Mouse (Mus musculus) liver, embryonic 14.5 days (tissue): ENCODE data around the gene Tex33. TPM values are rescaled to one million over a fixed set of nuclear protein-coding genes. Genes with fewer than 3 reads are reported as not detected.

Source experiments
- ATAC-seq: fragments of 200-750 bp; cut with Nextera tagmentation; 2 replicates; pipeline ENCODE4 v1.8.0; 2017; ENCODE audit warnings: moderate number of reproducible peaks, mild to moderate bottlenecking, moderate library complexity; ENCODE audit not compliant: insufficient read depth
- DNase-seq, 3 experiments: peaks; one replicate each; pipeline ENCODE4 v3.0.0-alpha.2; 2012 to 2013; ENCODE audit warnings: low read depth in 3 of 3, low spot score in 3 of 3
- H3K27ac ChIP-seq: fragments of 300-500 bp; sonication (generic); 2 replicates; pipeline ENCODE4 v1.5.1; 2014; ENCODE audit warnings: moderate library complexity, mild to moderate bottlenecking, control low read depth, inconsistent platforms
- H3K27me3 ChIP-seq: fragments of 300-500 bp; sonication (generic); 2 replicates; pipeline ENCODE4 v1.6.1; 2014; ENCODE audit warnings: mild to moderate bottlenecking, low read length, moderate library complexity; ENCODE audit not compliant: control insufficient read depth, insufficient read depth
- H3K36me3 ChIP-seq: fragments of 300-500 bp; sonication (generic); replicated peaks from 2 replicates; pipeline ENCODE4 v1.6.1; 2014; ENCODE audit warnings: low read depth; ENCODE audit not compliant: control insufficient read depth, insufficient read depth
- H3K4me1 ChIP-seq, 2 experiments: fragments of 200-500 bp in 1 of 2; fragments of 300-500 bp in 1 of 2; sonication (generic) in 1 of 2; replicated peaks; 2 replicates each; pipeline ENCODE4 v1.6.1; 2012 to 2014; ENCODE audit warnings: antibody characterized with exemption in 1 of 2, inconsistent platforms in 1 of 2, low read length in 1 of 2; ENCODE audit not compliant: control insufficient read depth in 2 of 2, insufficient read depth in 2 of 2
- H3K4me2 ChIP-seq: fragments of 300-500 bp; sonication (generic); 2 replicates; pipeline ENCODE4 v1.6.1; 2014; ENCODE audit warnings: low read depth, mild to moderate bottlenecking, control low read depth, moderate library complexity
- H3K4me3 ChIP-seq, 2 experiments: fragments of 200-500 bp in 1 of 2; fragments of 300-500 bp in 1 of 2; sonication (generic) in 1 of 2; 2 replicates each; pipeline ENCODE4 v1.5.1; 2012 to 2014; ENCODE audit warnings: low read depth in 2 of 2, low read length in 2 of 2, mild to moderate bottlenecking in 2 of 2, control low read depth in 1 of 2, inconsistent platforms in 1 of 2, moderate library complexity in 1 of 2; ENCODE audit not compliant: insufficient read depth in 1 of 2
- H3K9ac ChIP-seq: fragments of 300-500 bp; sonication (generic); replicated peaks from 2 replicates; pipeline ENCODE4 v1.6.1; 2014; ENCODE audit warnings: mild to moderate bottlenecking, control low read depth, moderate library complexity
- H3K9me3 ChIP-seq: fragments of 300-500 bp; sonication (generic); 2 replicates; pipeline ENCODE4 v1.6.1; 2016; ENCODE audit warnings: low read length, mixed read lengths; ENCODE audit not compliant: control insufficient read depth
- CTCF ChIP-seq: IDR thresholded peaks from 2 replicates; pipeline ENCODE4 v1.5.1; 2016; ENCODE audit warnings: antibody characterized with exemption, low read depth, control low read depth
- EP300 ChIP-seq: IDR thresholded peaks from 2 replicates; pipeline ENCODE4 v1.6.1; 2016; ENCODE audit warnings: antibody characterized with exemption, low read depth
- WGBS: fragments of 180-500 bp; shearing (Covaris S2); extraction: QIAGEN DNeasy Blood & Tissue Kit; methylation state at CpG from one replicate; pipeline ENCODE4 v1.1.7; 2014; ENCODE audit not compliant: insufficient replicate concordance; 5-methylcytosine and 5-hydroxymethylcytosine counted together
- polyA plus RNA-seq, 2 experiments: library from polyadenylated mRNA; depleted of rRNA in 1 of 2; stranded (reverse) in 1 of 2; unstranded in 1 of 2; fragments of >200 nt; fragmentation: Nextera tagmentation in 1 of 2; extraction: Ambion mirVana in 1 of 2; gene quantifications; 2 replicates each; pipeline versions ENCODE4 v1.2.1 to v1.2.3; 2012 to 2014

Gene Tex33
- polyA plus RNA-seq, 2 experiments: 0.08 TPM; not detected in 1

GRCm38 (mm10) chr15:78405517-78406211, 10.0 kb upstream of the Tex33 start, which contains the start of gene Tst:
Gene Tst (minus strand): TSS chr15:78405907.
- Histone ChIP-seq H3K36me3 (peaks cover 4% of the 10 kb centered on the region; the same call in 1 of the 2 replicates), H3K4me2 (peak within 1 kb of the TSS; percentile 92), H3K4me1 (peaks cover 45 to 67% of the 10 kb centered on the region in 2 experiments), H3K27me3 (peaks cover 6% of the 10 kb centered on the region), H3K4me3 (peak within 1 kb of the TSS; percentile 89 to 95), H3K9ac (peak within 1 kb of the TSS; percentile 93), H3K9me3 (no peaks in the 10 kb centered on the region), H3K27ac (peak within 1 kb of the TSS; percentile 98)
- 2% methylated on average over 34 of the region's 34 CpGs for WGBS
- TF ChIP-seq CTCF: no peak
- TF ChIP-seq EP300: no peak
- DNase-seq: peak; percentile 63 to 71 (median 68)
- peak; percentile 62 for ATAC-seq

- Histone ChIP-seq H3K9me3 (no peaks in the 10 kb centered on the region), H3K36me3 (no peaks in the 10 kb centered on the region), H3K27me3 (peaks cover 2% of the 10 kb centered on the region), H3K27ac (peak overlapping the region; percentile 98), H3K9ac (peak overlapping the region; percentile 93), H3K4me2 (peak overlapping the region; percentile 92), H3K4me1 (peaks cover 41 to 63% of the 10 kb centered on the region in 2 experiments), H3K4me3 (peak overlapping the region; percentile 89 to 95)
- TF ChIP-seq EP300 (no peak), CTCF (no peak)
- WGBS: 50% methylated on average over 11 of the region's 11 CpGs
- no peak for ATAC-seq
- no peak for DNase-seq
These were observed 9.4 kb upstream of the Tex33 start for GRCm38 (mm10) chr15:78405098-78405497.

GRCm38 (mm10) chr15:78403896-78404295, 8.2 kb upstream of the Tex33 start:
- TF ChIP-seq CTCF (no peak), EP300 (no peak)
- Histone ChIP-seq H3K4me1 (peaks cover 29 to 51% of the 10 kb centered on the region in 2 experiments), H3K9ac (peak overlapping the region; percentile 93), H3K27ac (peak overlapping the region; percentile 55), H3K36me3 (no peaks in the 10 kb centered on the region), H3K4me2 (peak overlapping the region; percentile 92), H3K9me3 (no peaks in the 10 kb centered on the region), H3K27me3 (no peaks in the 10 kb centered on the region), H3K4me3 (peak overlapping the region; percentile 22 to 37)
- WGBS: 75% methylated on average over 1 of the region's 1 CpGs
- DNase-seq (no peak), ATAC-seq (no peak)

- WGBS: 70% methylated on average over 3 of the region's 3 CpGs
- ATAC-seq: no peak
- H3K9me3 ChIP-seq: no peaks in the 10 kb centered on the region
- peak overlapping the region; percentile 55 for H3K27ac ChIP-seq
- no peak for DNase-seq
- peak overlapping the region; percentile 93 for H3K9ac ChIP-seq
- H3K27me3 ChIP-seq: no peaks in the 10 kb centered on the region
- H3K36me3 ChIP-seq: no peaks in the 10 kb centered on the region
- peak overlapping the region; percentile 22 to 37 for H3K4me3 ChIP-seq
- H3K4me1 ChIP-seq: peaks cover 24 to 45% of the 10 kb centered on the region in 2 experiments
- peak overlapping the region; percentile 92 for H3K4me2 ChIP-seq
- TF ChIP-seq EP300 (no peak), CTCF (no peak)
These were observed 7.6 kb upstream of the Tex33 start for GRCm38 (mm10) chr15:78403301-78403741.

- Histone ChIP-seq H3K4me2 (peak overlapping the region; percentile 92), H3K4me1 (peaks cover 16 to 38% of the 10 kb centered on the region in 2 experiments), H3K27ac (peak overlapping the region; percentile 16; the same call in 1 of the 2 replicates), H3K27me3 (no peaks in the 10 kb centered on the region), H3K9ac (no peak overlapping the region), H3K36me3 (no peaks in the 10 kb centered on the region), H3K9me3 (no peaks in the 10 kb centered on the region), H3K4me3 (no peak overlapping the region)
- TF ChIP-seq EP300 (no peak), CTCF (no peak)
- WGBS: 71% methylated on average over 7 of the region's 7 CpGs
- ATAC-seq (no peak), DNase-seq (no peak)
These were observed 6.7 kb upstream of the Tex33 start for GRCm38 (mm10) chr15:78402423-78402822.
